Mouse (Mus musculus) liver, embryonic 14.5 days (tissue): ENCODE results near the gene Selplg. TPM values are rescaled to one million over a fixed set of nuclear protein-coding genes. Genes with fewer than 3 reads are reported as not detected.
"Not testable (repeated sequence)": the region's sequence is repeated elsewhere in the genome, so short reads cannot be mapped to it uniquely, and the experiment has no call there.

ENCODE experiments used
- ATAC-seq: fragments of 200-750 bp; cut with Nextera tagmentation; 2 replicates; pipeline ENCODE4 v1.8.0; 2017; ENCODE audit warnings: moderate number of reproducible peaks, mild to moderate bottlenecking, moderate library complexity; ENCODE audit not compliant: insufficient read depth
- DNase-seq, 3 experiments: peaks; one replicate each; pipeline ENCODE4 v3.0.0-alpha.2; 2012 to 2013; ENCODE audit warnings: low read depth in 3 of 3, low spot score in 3 of 3
- H3K27ac ChIP-seq: fragments of 300-500 bp; sonication (generic); 2 replicates; pipeline ENCODE4 v1.5.1; 2014; ENCODE audit warnings: moderate library complexity, mild to moderate bottlenecking, control low read depth, inconsistent platforms
- H3K27me3 ChIP-seq: fragments of 300-500 bp; sonication (generic); 2 replicates; pipeline ENCODE4 v1.6.1; 2014; ENCODE audit warnings: mild to moderate bottlenecking, low read length, moderate library complexity; ENCODE audit not compliant: control insufficient read depth, insufficient read depth
- H3K36me3 ChIP-seq: fragments of 300-500 bp; sonication (generic); replicated peaks from 2 replicates; pipeline ENCODE4 v1.6.1; 2014; ENCODE audit warnings: low read depth; ENCODE audit not compliant: control insufficient read depth, insufficient read depth
- H3K4me1 ChIP-seq, 2 experiments: fragments of 200-500 bp in 1 of 2; fragments of 300-500 bp in 1 of 2; sonication (generic) in 1 of 2; replicated peaks; 2 replicates each; pipeline ENCODE4 v1.6.1; 2012 to 2014; ENCODE audit warnings: antibody characterized with exemption in 1 of 2, inconsistent platforms in 1 of 2, low read length in 1 of 2; ENCODE audit not compliant: control insufficient read depth in 2 of 2, insufficient read depth in 2 of 2
- H3K4me2 ChIP-seq: fragments of 300-500 bp; sonication (generic); 2 replicates; pipeline ENCODE4 v1.6.1; 2014; ENCODE audit warnings: low read depth, mild to moderate bottlenecking, control low read depth, moderate library complexity
- H3K4me3 ChIP-seq, 2 experiments: fragments of 200-500 bp in 1 of 2; fragments of 300-500 bp in 1 of 2; sonication (generic) in 1 of 2; 2 replicates each; pipeline ENCODE4 v1.5.1; 2012 to 2014; ENCODE audit warnings: low read depth in 2 of 2, low read length in 2 of 2, mild to moderate bottlenecking in 2 of 2, control low read depth in 1 of 2, inconsistent platforms in 1 of 2, moderate library complexity in 1 of 2; ENCODE audit not compliant: insufficient read depth in 1 of 2
- H3K9ac ChIP-seq: fragments of 300-500 bp; sonication (generic); replicated peaks from 2 replicates; pipeline ENCODE4 v1.6.1; 2014; ENCODE audit warnings: mild to moderate bottlenecking, control low read depth, moderate library complexity
- H3K9me3 ChIP-seq: fragments of 300-500 bp; sonication (generic); 2 replicates; pipeline ENCODE4 v1.6.1; 2016; ENCODE audit warnings: low read length, mixed read lengths; ENCODE audit not compliant: control insufficient read depth
- CTCF ChIP-seq: IDR thresholded peaks from 2 replicates; pipeline ENCODE4 v1.5.1; 2016; ENCODE audit warnings: antibody characterized with exemption, low read depth, control low read depth
- EP300 ChIP-seq: IDR thresholded peaks from 2 replicates; pipeline ENCODE4 v1.6.1; 2016; ENCODE audit warnings: antibody characterized with exemption, low read depth
- WGBS: fragments of 180-500 bp; shearing (Covaris S2); extraction: QIAGEN DNeasy Blood & Tissue Kit; methylation state at CpG from one replicate; pipeline ENCODE4 v1.1.7; 2014; ENCODE audit not compliant: insufficient replicate concordance; 5-methylcytosine and 5-hydroxymethylcytosine counted together
- polyA plus RNA-seq, 2 experiments: library from polyadenylated mRNA; depleted of rRNA in 1 of 2; stranded (reverse) in 1 of 2; unstranded in 1 of 2; fragments of >200 nt; fragmentation: Nextera tagmentation in 1 of 2; extraction: Ambion mirVana in 1 of 2; gene quantifications; 2 replicates each; pipeline versions ENCODE4 v1.2.1 to v1.2.3; 2012 to 2014

Gene Selplg
- polyA plus RNA-seq, 2 experiments = 8.8 to 12.5 TPM

GRCm38 (mm10) chr5:113780763-113781162, 51.7 kb downstream of the Selplg start:
- Histone ChIP-seq H3K27me3 (no peaks in the 10 kb centered on the region), H3K4me2 (no peak overlapping the region), H3K9ac (no peak overlapping the region), H3K27ac (no peak overlapping the region), H3K36me3 (peaks cover 15% of the 10 kb centered on the region), H3K4me3 (no peak overlapping the region), H3K4me1 (no peaks in the 10 kb centered on the region), H3K9me3 (no peaks in the 10 kb centered on the region)
- DNase-seq (no peak), ATAC-seq (no peak)
- 76% methylated on average over 5 of the region's 5 CpGs for WGBS
- TF ChIP-seq CTCF (no peak), EP300 (no peak)

GRCm38 (mm10) chr5:113780082-113780752, 52.2 kb downstream of the Selplg start:
- H3K4me1 ChIP-seq = no peaks in the 10 kb centered on the region
- no peak overlapping the region for H3K4me3 ChIP-seq
- no peak for DNase-seq

GRCm38 (mm10) chr5:113779569-113779968, 52.9 kb downstream of the Selplg start:
- no peak overlapping the region for H3K27ac ChIP-seq
- H3K9ac ChIP-seq = no peak overlapping the region
- H3K36me3 ChIP-seq = peaks cover 19% of the 10 kb centered on the region
- ATAC-seq (no peak), DNase-seq (no peak)
- H3K4me1 ChIP-seq = no peaks in the 10 kb centered on the region
- no peak for TF ChIP-seq CTCF
- no peak for TF ChIP-seq EP300
- 67% methylated on average over 5 of the region's 5 CpGs for WGBS
- no peak overlapping the region for H3K4me2 ChIP-seq
- no peaks in the 10 kb centered on the region for H3K27me3 ChIP-seq
- no peaks in the 10 kb centered on the region for H3K9me3 ChIP-seq
- no peak overlapping the region for H3K4me3 ChIP-seq

More at GRCm38 (mm10) chr5:113780082-113780752, 52.2 kb downstream of the Selplg start:
- Histone ChIP-seq H3K9me3 (no peaks in the 10 kb centered on the region), H3K4me2 (no peak overlapping the region), H3K27ac (no peak overlapping the region), H3K36me3 (peaks cover 19% of the 10 kb centered on the region), H3K27me3 (no peaks in the 10 kb centered on the region), H3K9ac (no peak overlapping the region)
- WGBS = 75% methylated on average over 3 of the region's 3 CpGs
- TF ChIP-seq EP300 = no peak
- peak; percentile 12; the same call in 1 of the 2 replicates for ATAC-seq

- 78% methylated on average over 8 of the region's 8 CpGs for WGBS
- peaks cover 19% of the 10 kb centered on the region for H3K36me3 ChIP-seq
- H3K27me3 ChIP-seq, H3K4me1 ChIP-seq, ATAC-seq, H3K27ac ChIP-seq, H3K9me3 ChIP-seq, DNase-seq, H3K9ac ChIP-seq, H3K4me3 ChIP-seq, H3K4me2 ChIP-seq: not testable (repeated sequence)
These were observed 54.7 kb downstream of the Selplg start for GRCm38 (mm10) chr5:113777728-113778127.

GRCm38 (mm10) chr5:113776896-113777226, 55.6 kb downstream of the Selplg start:
- no peak overlapping the region for H3K27ac ChIP-seq
- H3K9me3 ChIP-seq = no peaks in the 10 kb centered on the region
- DNase-seq (no peak), ATAC-seq (no peak)
- peaks cover 19% of the 10 kb centered on the region for H3K36me3 ChIP-seq
- no peak overlapping the region for H3K4me2 ChIP-seq
- 48% methylated on average over 8 of the region's 8 CpGs for WGBS
- no peaks in the 10 kb centered on the region for H3K27me3 ChIP-seq
- H3K4me1 ChIP-seq = peaks cover 2 to 7% of the 10 kb centered on the region in 2 experiments; a peak in 3 of 4 replicates
- H3K9ac ChIP-seq = no peak overlapping the region
- no peak overlapping the region for H3K4me3 ChIP-seq
- no peak for TF ChIP-seq EP300
- TF ChIP-seq CTCF = no peak
